Mouse (Mus musculus) neural tube, embryonic 15.5 days (tissue): ENCODE data around the gene Etv6. TPM values are rescaled to one million over a fixed set of nuclear protein-coding genes. Genes with fewer than 3 reads are reported as not detected.
A peak's percentile ranks its signal among the peaks of the same experiment; 100 is the strongest.

Source experiments
- ATAC-seq: fragments of 200-750 bp; cut with Nextera tagmentation; 2 replicates; pipeline ENCODE4 v1.8.0; 2017; ENCODE audit warnings: mild to moderate bottlenecking, moderate TSS enrichment, moderate library complexity; ENCODE audit not compliant: low FRiP score
- H3K27ac ChIP-seq: fragments of 300-500 bp; sonication (generic); replicated peaks from 2 replicates; pipeline ENCODE4 v1.5.1; 2015; ENCODE audit warnings: mild to moderate bottlenecking, inconsistent platforms
- H3K27me3 ChIP-seq: fragments of 300-500 bp; sonication (generic); replicated peaks from 2 replicates; pipeline ENCODE4 v1.6.1; 2015; ENCODE audit warnings: inconsistent platforms
- H3K36me3 ChIP-seq: fragments of 300-500 bp; sonication (generic); 2 replicates; pipeline ENCODE4 v1.6.1; 2015; ENCODE audit warnings: inconsistent platforms
- H3K4me1 ChIP-seq: fragments of 300-500 bp; sonication (generic); 2 replicates; pipeline ENCODE4 v1.6.1; 2015; ENCODE audit warnings: inconsistent platforms
- H3K4me2 ChIP-seq: fragments of 300-500 bp; sonication (generic); 2 replicates; pipeline ENCODE4 v1.6.1; 2015; ENCODE audit warnings: inconsistent platforms, mild to moderate bottlenecking, moderate library complexity
- H3K4me3 ChIP-seq: fragments of 300-500 bp; sonication (generic); replicated peaks from 2 replicates; pipeline ENCODE4 v1.5.1; 2015; ENCODE audit warnings: mild to moderate bottlenecking, inconsistent platforms
- H3K9ac ChIP-seq: fragments of 300-500 bp; sonication (generic); replicated peaks from 2 replicates; pipeline ENCODE4 v1.6.1; 2015; ENCODE audit warnings: mild to moderate bottlenecking, inconsistent platforms
- H3K9me3 ChIP-seq: fragments of 300-500 bp; sonication (generic); replicated peaks from 2 replicates; pipeline ENCODE4 v1.6.1; 2016; ENCODE audit warnings: inconsistent platforms
- WGBS: fragments of 180-500 bp; shearing (Covaris S2); methylation state at CpG from one replicate; pipeline ENCODE4 v1.1.7; 2015; ENCODE audit warnings: mixed read lengths; 5-methylcytosine and 5-hydroxymethylcytosine counted together
- polyA plus RNA-seq: library from polyadenylated mRNA; unstranded; fragments of >200 nt; fragmentation: Nextera tagmentation; extraction: Ambion mirVana; gene quantifications from 2 replicates; pipeline ENCODE4 v1.2.1, GENCODE M21; 2015

Etv6 gene
- polyA plus RNA-seq, 1 experiment from 2014 or later: 5.8 TPM

DNA sequence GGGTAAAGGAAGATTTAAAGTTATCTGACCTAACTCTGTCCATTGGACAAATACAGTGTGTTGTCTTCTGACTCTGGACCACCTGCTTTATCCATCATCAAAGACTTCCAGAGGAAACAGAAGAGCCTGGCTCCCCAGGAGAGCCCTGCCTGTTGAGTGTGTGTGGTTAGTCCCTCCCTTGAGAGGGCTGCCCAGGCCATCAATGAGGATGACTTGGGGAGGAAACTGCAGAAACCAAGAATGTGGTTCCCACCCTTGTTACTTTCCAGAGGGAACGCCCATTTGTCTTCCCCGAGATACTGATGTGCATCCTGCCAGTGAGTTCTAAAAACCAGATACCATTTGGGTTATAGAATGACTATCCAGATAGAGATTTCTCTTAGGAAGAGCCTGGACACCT lies 96.1 kb downstream of the Etv6 start:
- H3K9me3 ChIP-seq: no peaks in the 10 kb centered on the region
- H3K4me3 ChIP-seq: no peak overlapping the region
- no peaks in the 10 kb centered on the region for H3K36me3 ChIP-seq
- WGBS: 82% methylated on average over 2 of the region's 2 CpGs
- H3K4me1 ChIP-seq: peaks cover 14% of the 10 kb centered on the region
- H3K4me2 ChIP-seq: no peak overlapping the region
- no peaks in the 10 kb centered on the region for H3K27me3 ChIP-seq
- no peak for ATAC-seq
- H3K27ac ChIP-seq: no peak overlapping the region
- no peak overlapping the region for H3K9ac ChIP-seq

DNA sequence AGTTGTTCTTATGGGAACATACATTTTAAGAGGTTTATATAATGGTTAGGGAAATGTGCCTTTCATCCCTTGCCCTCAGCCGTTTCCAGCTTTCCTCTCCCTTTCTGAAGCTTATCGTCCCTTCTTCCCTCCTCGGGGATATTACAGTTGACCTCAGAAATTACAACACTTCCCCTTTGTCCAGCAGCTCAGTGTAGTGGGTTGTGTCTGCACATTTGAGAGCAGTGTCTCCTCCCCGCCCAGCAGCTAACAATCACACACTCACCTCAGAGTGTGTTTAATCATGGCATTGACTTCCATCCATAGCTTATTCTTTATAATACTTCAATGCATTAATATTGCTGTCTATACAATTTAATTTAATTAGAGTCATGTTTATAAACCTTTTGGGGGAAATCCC lies 98.3 kb downstream of the Etv6 start:
- Histone ChIP-seq H3K4me2 (no peak overlapping the region), H3K4me3 (no peak overlapping the region), H3K27me3 (no peaks in the 10 kb centered on the region), H3K36me3 (no peaks in the 10 kb centered on the region), H3K9me3 (no peaks in the 10 kb centered on the region), H3K27ac (no peak overlapping the region), H3K9ac (no peak overlapping the region), H3K4me1 (peaks cover 5% of the 10 kb centered on the region; the same call in 1 of the 2 replicates)
- 77% methylated on average over 4 of the region's 4 CpGs for WGBS
- ATAC-seq: no peak

DNA sequence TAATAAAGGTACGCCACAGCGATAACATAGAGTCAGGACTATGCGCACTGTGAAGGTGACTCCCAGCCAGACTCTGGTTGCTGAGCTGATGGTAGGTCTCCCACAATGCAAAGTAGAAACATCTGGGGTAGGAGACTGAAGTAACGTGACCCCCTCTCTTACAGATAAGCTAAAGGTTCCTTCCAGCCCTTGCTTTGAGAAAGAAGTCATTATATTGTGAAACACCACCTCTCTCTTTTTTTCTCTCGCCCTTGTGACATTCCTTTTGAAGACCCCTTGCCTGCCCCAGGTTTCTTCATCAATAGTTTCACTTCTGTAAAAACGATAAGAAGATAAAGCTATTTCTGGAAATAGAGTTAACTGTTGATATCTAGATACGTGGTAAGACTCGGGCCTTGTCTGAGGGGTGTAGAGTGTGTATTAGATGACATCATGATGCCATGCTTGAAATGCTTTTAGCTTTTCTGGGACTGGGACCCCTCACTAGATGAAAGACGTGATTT lies 99.4 kb downstream of the Etv6 start:
- Histone ChIP-seq H3K27ac (no peak overlapping the region), H3K36me3 (no peaks in the 10 kb centered on the region), H3K9ac (no peak overlapping the region), H3K4me1 (peaks cover 7% of the 10 kb centered on the region; the same call in 1 of the 2 replicates), H3K4me3 (no peak overlapping the region), H3K4me2 (no peak overlapping the region), H3K27me3 (no peaks in the 10 kb centered on the region), H3K9me3 (no peaks in the 10 kb centered on the region)
- WGBS: 96% methylated on average over 9 of the region's 9 CpGs
- ATAC-seq: no peak

DNA sequence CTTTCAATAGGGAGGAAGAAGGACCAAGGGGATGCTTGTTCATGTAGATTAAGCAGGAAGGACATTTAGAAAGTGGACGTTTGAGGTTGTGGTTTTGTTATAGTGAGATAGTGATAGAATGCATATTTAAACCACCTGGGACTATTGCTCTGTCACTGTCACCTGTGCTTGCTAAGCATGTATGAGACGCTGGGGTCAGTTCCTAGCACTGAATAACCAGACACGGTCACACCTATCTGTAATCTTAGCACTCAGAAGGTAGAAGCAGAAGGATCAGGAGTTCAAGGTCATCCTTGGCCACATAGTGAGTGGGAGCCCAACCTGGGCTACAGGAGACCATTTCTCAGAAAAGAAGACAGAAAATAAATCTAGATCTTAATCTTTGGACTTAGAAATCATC lies 100.8 kb downstream of the Etv6 start:
- no peaks in the 10 kb centered on the region for H3K36me3 ChIP-seq
- no peaks in the 10 kb centered on the region for H3K9me3 ChIP-seq
- no peak for ATAC-seq
- no peak overlapping the region for H3K9ac ChIP-seq
- no peaks in the 10 kb centered on the region for H3K27me3 ChIP-seq
- no peak overlapping the region for H3K4me3 ChIP-seq
- H3K27ac ChIP-seq: no peak overlapping the region
- WGBS: 92% methylated on average over 3 of the region's 3 CpGs
- no peak overlapping the region for H3K4me2 ChIP-seq
- H3K4me1 ChIP-seq: peaks cover 13% of the 10 kb centered on the region

DNA sequence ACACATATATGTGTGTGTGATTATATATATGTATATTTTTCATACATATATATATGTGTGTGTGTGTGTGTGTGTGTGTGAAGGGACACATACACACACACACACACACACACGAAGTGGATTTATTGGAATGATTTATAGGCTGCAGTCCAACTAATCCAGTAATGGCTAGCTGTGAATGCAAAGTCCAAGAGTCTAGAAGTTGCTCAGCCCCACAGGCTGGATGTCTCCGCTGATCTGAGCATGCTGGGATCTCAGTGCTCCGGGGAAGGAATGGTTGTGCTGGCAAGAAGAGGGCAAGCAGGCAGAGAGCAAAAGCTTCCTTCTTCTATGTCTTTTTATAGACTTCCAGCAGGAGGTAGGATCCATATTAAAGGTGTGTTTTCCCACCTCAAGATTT lies 103.9 kb downstream of the Etv6 start:
- ATAC-seq: no peak
- Histone ChIP-seq H3K36me3 (no peaks in the 10 kb centered on the region), H3K27me3 (no peaks in the 10 kb centered on the region), H3K9ac (no peak overlapping the region), H3K4me2 (no peak overlapping the region), H3K9me3 (no peaks in the 10 kb centered on the region), H3K4me3 (no peak overlapping the region), H3K27ac (no peak overlapping the region), H3K4me1 (peaks cover 38% of the 10 kb centered on the region)
- WGBS: 93% methylated on average over 3 of the region's 3 CpGs

DNA sequence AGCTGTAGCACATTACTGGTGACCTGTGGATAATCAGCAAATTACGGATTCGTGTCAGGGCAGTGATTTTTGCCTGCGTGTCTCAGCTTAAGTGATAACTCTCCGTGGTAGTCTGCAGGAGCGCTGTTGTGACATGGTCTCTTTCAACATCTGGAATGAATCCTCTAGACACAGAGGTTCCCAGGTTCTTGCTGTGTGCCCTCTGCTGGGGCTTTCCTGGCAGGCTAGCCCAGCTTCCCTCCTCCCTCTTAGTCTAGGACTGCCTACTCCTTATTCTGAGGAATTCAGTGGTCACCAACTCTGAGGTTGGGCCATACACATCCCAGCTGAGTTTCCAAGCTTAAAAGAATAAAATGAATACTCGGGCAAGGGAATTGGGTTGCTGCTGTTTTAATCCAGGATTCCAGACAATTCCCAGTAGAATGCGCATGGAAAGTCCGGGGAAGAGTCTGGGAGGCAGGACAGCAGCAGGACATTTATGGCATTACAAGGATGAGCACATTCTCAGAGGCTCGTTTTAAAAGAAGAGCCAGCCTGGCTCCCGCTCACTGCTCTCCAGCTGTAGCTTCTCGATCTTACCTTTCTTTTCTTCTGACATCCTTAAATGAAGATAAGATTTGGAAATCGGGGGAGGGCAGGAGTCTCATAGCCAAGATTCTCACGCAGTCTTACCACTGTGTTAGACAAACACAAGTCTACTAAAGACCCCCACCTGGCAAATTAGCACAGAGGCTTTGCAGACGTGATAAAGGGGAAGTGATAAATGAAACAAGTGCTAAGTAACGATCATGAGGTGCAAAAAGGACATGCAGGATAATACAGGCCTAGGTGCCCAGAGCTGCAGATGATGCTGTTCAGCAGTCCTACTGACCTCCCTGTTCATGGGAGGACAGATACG lies 105.5 kb downstream of the Etv6 start:
- H3K27me3 ChIP-seq: no peaks in the 10 kb centered on the region
- no peak overlapping the region for H3K27ac ChIP-seq
- 0 out of 2 replicates have a peak, but pooled peaks have one; percentile 18 for ATAC-seq
- H3K9ac ChIP-seq: no peak overlapping the region
- no peaks in the 10 kb centered on the region for H3K9me3 ChIP-seq
- no peak overlapping the region for H3K4me2 ChIP-seq
- no peak overlapping the region for H3K4me3 ChIP-seq
- WGBS: 46% methylated on average over 16 of the region's 16 CpGs
- H3K36me3 ChIP-seq: no peaks in the 10 kb centered on the region
- H3K4me1 ChIP-seq: peaks cover 38% of the 10 kb centered on the region

DNA sequence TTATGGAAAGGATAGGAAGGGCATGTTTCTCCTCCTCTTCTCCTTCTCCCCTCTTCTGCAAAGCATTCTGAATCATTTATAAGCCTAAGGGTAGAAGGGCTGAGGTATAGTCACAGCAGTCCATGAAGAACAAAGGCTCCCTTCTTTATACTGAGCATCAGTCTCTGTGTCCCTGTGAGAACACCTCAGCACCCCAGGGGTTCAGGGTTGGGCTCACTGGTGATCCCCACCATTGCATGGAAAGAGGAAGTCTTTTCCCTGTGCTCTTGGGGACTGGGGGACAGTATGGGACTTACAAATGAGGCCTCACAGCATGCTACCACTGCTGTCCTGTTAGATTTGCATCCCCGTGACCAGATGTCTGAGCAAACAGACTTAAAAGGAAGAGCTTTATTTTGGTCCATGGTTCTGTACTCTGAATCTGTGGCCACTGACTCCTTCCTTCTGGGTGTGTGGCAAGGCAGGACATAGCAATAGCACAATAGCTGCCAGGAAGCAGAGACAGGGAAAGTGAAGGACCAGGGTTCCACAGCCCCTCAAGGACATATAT lies 106.2 kb downstream of the Etv6 start:
- WGBS: 70% methylated on average over 1 of the region's 1 CpGs
- H3K4me1 ChIP-seq: peaks cover 38% of the 10 kb centered on the region
- H3K9me3 ChIP-seq: no peaks in the 10 kb centered on the region
- H3K36me3 ChIP-seq: no peaks in the 10 kb centered on the region
- H3K4me3 ChIP-seq: no peak overlapping the region
- no peak overlapping the region for H3K9ac ChIP-seq
- ATAC-seq: 0 out of 2 replicates have a peak, but pooled peaks have one; percentile 32
- no peak overlapping the region for H3K27ac ChIP-seq
- no peaks in the 10 kb centered on the region for H3K27me3 ChIP-seq
- H3K4me2 ChIP-seq: no peak overlapping the region

DNA sequence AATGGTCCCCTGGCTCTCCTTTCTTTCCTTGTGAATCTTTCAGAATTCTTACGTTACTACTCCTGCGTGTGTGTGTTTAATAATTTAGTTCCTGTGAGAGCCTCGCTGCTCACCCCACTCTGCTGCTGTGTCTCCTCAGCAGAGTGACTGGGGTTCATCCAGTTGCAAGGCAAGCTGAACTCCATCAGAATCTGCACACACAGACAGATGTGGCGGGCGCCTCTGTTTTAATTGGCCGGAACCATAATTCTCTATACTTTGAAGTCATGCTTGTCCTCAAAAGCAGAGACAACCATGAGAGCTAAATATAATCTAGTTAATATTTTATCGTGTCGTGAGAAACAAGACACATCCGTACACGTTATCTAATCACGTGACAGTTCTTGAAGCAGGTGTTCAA lies 107.2 kb downstream of the Etv6 start:
- ATAC-seq: no peak
- no peaks in the 10 kb centered on the region for H3K9me3 ChIP-seq
- H3K27me3 ChIP-seq: no peaks in the 10 kb centered on the region
- no peak overlapping the region for H3K9ac ChIP-seq
- H3K4me2 ChIP-seq: no peak overlapping the region
- H3K4me1 ChIP-seq: peaks cover 44% of the 10 kb centered on the region
- no peaks in the 10 kb centered on the region for H3K36me3 ChIP-seq
- no peak overlapping the region for H3K4me3 ChIP-seq
- no peak overlapping the region for H3K27ac ChIP-seq
- 80% methylated on average over 11 of the region's 11 CpGs for WGBS

DNA sequence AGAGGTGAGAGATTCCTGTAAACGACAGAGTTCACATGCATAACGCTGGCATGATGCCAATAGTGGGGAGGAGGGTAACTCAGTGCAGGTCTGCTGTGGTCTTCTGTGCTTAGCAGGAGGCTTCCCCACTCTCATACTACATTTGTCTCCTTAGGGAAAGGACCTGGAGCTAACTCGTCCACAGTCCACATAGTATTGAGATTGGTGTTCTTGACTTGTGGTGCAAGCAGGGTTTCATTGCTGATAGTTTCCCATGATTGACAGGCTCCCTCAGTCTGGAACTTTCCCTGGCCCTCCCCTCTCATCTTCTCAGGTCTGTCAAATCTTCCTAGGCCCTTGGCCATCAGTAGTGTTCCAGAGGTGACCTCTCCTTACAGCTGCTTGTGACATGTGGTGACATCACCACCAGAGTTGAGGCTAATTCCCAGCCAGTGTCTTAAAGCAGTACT lies 108.2 kb downstream of the Etv6 start:
- no peak overlapping the region for H3K9ac ChIP-seq
- 0 out of 2 replicates have a peak overlapping the region, but pooled peaks have one; percentile 19 for H3K27ac ChIP-seq
- no peak overlapping the region for H3K4me3 ChIP-seq
- no peaks in the 10 kb centered on the region for H3K9me3 ChIP-seq
- no peak overlapping the region for H3K4me2 ChIP-seq
- no peaks in the 10 kb centered on the region for H3K36me3 ChIP-seq
- peaks cover 49% of the 10 kb centered on the region for H3K4me1 ChIP-seq
- H3K27me3 ChIP-seq: no peaks in the 10 kb centered on the region
- 62% methylated on average over 3 of the region's 3 CpGs for WGBS
- no peak for ATAC-seq

DNA sequence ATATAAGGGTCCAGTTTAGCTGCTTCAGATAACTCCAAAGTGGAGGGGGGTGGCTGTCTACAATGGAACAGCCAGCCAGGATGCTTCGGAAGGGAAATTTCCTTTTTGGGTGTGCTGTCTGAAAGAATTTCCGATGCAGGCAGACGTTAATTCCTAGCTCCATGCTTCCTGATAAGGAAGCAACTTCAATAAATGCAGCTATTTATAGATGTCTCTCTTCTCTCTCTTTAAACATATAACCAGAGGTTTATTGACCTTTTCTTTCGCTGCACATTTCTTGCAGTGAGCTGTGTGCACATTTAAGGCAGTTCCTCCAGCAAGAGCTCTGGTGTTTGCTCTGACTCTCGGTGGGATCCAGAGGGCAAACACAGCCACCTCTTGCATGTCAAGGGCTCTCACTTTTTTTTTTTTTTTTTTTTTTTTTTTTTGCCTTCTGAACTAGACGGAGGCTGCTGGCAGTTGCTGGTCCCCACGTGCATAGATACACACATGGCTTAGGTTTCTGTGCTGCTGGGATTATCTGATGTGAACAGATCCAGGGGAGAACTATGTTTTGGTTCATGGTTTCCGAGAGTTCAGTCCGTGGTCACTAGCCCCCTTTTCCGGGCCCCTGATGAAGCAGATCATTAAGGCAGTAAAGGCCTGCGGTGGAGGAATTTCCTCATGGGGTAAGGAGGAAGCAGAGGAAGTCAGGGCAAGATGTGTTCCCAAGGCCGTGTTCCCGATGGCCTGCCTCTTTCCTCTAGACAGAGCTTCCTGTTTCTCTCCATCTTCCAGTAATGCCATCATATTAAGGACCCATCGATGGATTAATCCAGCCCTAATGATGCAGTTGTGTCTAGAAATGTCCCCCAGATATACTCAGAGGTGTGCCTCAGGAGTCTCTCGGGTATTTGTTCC lies 109.0 kb downstream of the Etv6 start:
- Histone ChIP-seq H3K36me3 (no peaks in the 10 kb centered on the region), H3K27ac (0 out of 2 replicates have a peak overlapping the region, but pooled peaks have one; percentile 19), H3K4me3 (no peak overlapping the region), H3K9ac (no peak overlapping the region), H3K4me1 (peaks cover 51% of the 10 kb centered on the region), H3K4me2 (no peak overlapping the region), H3K27me3 (no peaks in the 10 kb centered on the region), H3K9me3 (no peaks in the 10 kb centered on the region)
- ATAC-seq: no peak
- 72% methylated on average over 15 of the region's 15 CpGs for WGBS
